Mouse (Mus musculus): ENCODE results near the gene Zmat5.

Gene Zmat5

GRCm38 (mm10) chr11:4704072-4704964 lies at the start of gene Zmat5, which contains the start of gene Uqcr10:
TSS of gene Zmat5 (plus strand) at chr11:4704678.
TSS of gene Uqcr10 (minus strand) at chr11:4704342.
- peak; percentile 94 to 96 for DNase-seq

- no peak for DNase-seq
These were observed 44.7 kb upstream of the Zmat5 start for GRCm38 (mm10) chr11:4659818-4660217.

GRCm38 (mm10) chr11:4660309-4661025 lies 44.0 kb upstream of the Zmat5 start:
- DNase-seq: peak; percentile 75 to 80

GRCm38 (mm10) chr11:4661324-4661723 lies 43.2 kb upstream of the Zmat5 start:
- peak in 1 of 2 experiments; percentile 29 for DNase-seq

- DNase-seq: peak; percentile 83 to 89
These were observed 42.5 kb upstream of the Zmat5 start for GRCm38 (mm10) chr11:4661871-4662495.

GRCm38 (mm10) chr11:4662496-4662878 lies 42.0 kb upstream of the Zmat5 start:
- no peak for DNase-seq

GRCm38 (mm10) chr11:4671736-4672135 lies 32.7 kb upstream of the Zmat5 start:
- DNase-seq: no peak

- DNase-seq: peak; percentile 46
These were observed 29.9 kb upstream of the Zmat5 start for GRCm38 (mm10) chr11:4674593-4674992.

- DNase-seq: no peak
These were observed 29.3 kb upstream of the Zmat5 start for GRCm38 (mm10) chr11:4675126-4675562.

- no peak for DNase-seq
These were observed 28.8 kb upstream of the Zmat5 start for GRCm38 (mm10) chr11:4675693-4676092.

- DNase-seq: no peak
These were observed 27.1 kb upstream of the Zmat5 start for GRCm38 (mm10) chr11:4677250-4677872.

GRCm38 (mm10) chr11:4678700-4679440 lies 25.6 kb upstream of the Zmat5 start:
- peak; percentile 72 to 83 for DNase-seq

- DNase-seq: no peak
These were observed 25.0 kb upstream of the Zmat5 start for GRCm38 (mm10) chr11:4679441-4679832.

GRCm38 (mm10) chr11:4680126-4680525 lies 24.4 kb upstream of the Zmat5 start:
- DNase-seq: no peak

GRCm38 (mm10) chr11:4683516-4683915 lies 21.0 kb upstream of the Zmat5 start:
- no peak for DNase-seq

- no peak for DNase-seq
These were observed 20.3 kb upstream of the Zmat5 start for GRCm38 (mm10) chr11:4684186-4684585.

- DNase-seq: peak in 1 of 2 experiments; percentile 37
These were observed 19.4 kb upstream of the Zmat5 start for GRCm38 (mm10) chr11:4685071-4685470.

GRCm38 (mm10) chr11:4685510-4685909 lies 19.0 kb upstream of the Zmat5 start:
- no peak for DNase-seq

GRCm38 (mm10) chr11:4687027-4687426 lies 17.5 kb upstream of the Zmat5 start:
- no peak for DNase-seq

GRCm38 (mm10) chr11:4687874-4688273 lies 16.6 kb upstream of the Zmat5 start:
- no peak for DNase-seq

GRCm38 (mm10) chr11:4688632-4689380 lies 15.7 kb upstream of the Zmat5 start:
- DNase-seq: no peak

Data from cerebellum, postnatal 10 days (tissue).